15 mouse cellular contexts compared by ENCODE assay signal in the genomic region with DNA sequence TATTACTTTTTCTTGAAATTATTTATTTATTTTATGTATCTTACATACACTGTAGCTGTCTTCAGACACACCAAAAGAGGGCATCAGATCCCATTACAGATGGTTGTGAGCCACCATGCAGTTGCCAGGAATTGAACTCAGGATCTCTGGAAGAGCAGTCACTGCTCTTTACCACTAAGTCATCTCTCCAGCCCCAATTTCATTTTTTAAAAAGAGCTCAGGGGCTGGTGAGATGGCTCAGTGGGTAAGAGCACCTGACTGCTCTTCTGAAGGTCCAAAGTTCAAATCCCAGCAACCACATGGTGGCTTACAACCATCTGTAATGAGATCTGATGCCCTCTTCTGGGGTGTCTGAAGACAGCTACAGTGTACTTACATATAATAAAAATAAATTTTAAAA. TPM values are rescaled to one million over a fixed set of nuclear protein-coding genes. Genes with fewer than 3 reads are reported as not detected.
"Had no signal": no experiment of that assay in that cellular context is flagged by ENCODE, and none has a peak within 500 bp of the region (broad histone marks: within the 10 kb centered on the region; RNA-seq: fewer than 3 reads in every experiment).

No protein-coding gene starts in this region.

RNA-seq across cellular contexts. Expression of a gene that starts 39.6 kb away (rescaled TPM):
- total RNA-seq: hematopoietic stem cell, adult 5-6 weeks; layer of hippocampus, adult 2 months; layer of hippocampus, adult 8-10 months; layer of hippocampus, postnatal 10 days; layer of hippocampus, postnatal 14 days; layer of hippocampus, postnatal 25 days; layer of hippocampus, postnatal 36 days had no signal
- polyA plus RNA-seq: hindbrain, embryonic 10.5 days; hindbrain, embryonic 11.5 days; hindbrain, embryonic 12.5 days; hindbrain, embryonic 13.5 days; hindbrain, embryonic 14.5 days; hindbrain, embryonic 15.5 days; hindbrain, embryonic 16.5 days; inflammation-experienced regulatory T-cells, adult 6 months had no signal
